Mouse (Mus musculus) neural tube, embryonic 12.5 days (tissue): ENCODE results near the gene Gtf2a2. TPM values are rescaled to one million over a fixed set of nuclear protein-coding genes. Genes with fewer than 3 reads are reported as not detected.
"Not testable (repeated sequence)": the region's sequence is repeated elsewhere in the genome, so short reads cannot be mapped to it uniquely, and the experiment has no call there.

Experiments
- ATAC-seq: fragments of 200-750 bp; cut with Nextera tagmentation; 2 replicates; pipeline ENCODE4 v1.8.0; 2017; ENCODE audit warnings: low read depth, mild to moderate bottlenecking, moderate TSS enrichment, moderate library complexity; ENCODE audit not compliant: low FRiP score
- H3K27ac ChIP-seq: fragments of 300-500 bp; sonication (generic); 2 replicates; pipeline ENCODE4 v1.5.1; 2016
- H3K27me3 ChIP-seq: fragments of 300-500 bp; sonication (generic); replicated peaks from 2 replicates; pipeline ENCODE4 v1.6.1; 2016; ENCODE audit warnings: mild to moderate bottlenecking
- H3K36me3 ChIP-seq: fragments of 300-500 bp; sonication (generic); 2 replicates; pipeline ENCODE4 v1.6.1; 2016; ENCODE audit warnings: mild to moderate bottlenecking
- H3K4me1 ChIP-seq: fragments of 300-500 bp; sonication (generic); 2 replicates; pipeline ENCODE4 v1.6.1; 2016
- H3K4me2 ChIP-seq: fragments of 300-500 bp; sonication (generic); replicated peaks from 2 replicates; pipeline ENCODE4 v1.6.1; 2016; ENCODE audit warnings: mild to moderate bottlenecking
- H3K4me3 ChIP-seq: fragments of 300-500 bp; sonication (generic); 2 replicates; pipeline ENCODE4 v1.5.1; 2016
- H3K9ac ChIP-seq: fragments of 300-500 bp; sonication (generic); 2 replicates; pipeline ENCODE4 v1.6.1; 2016; ENCODE audit warnings: mild to moderate bottlenecking
- H3K9me3 ChIP-seq: fragments of 300-500 bp; sonication (generic); 2 replicates; pipeline ENCODE4 v1.6.1; 2016; ENCODE audit warnings: mild to moderate bottlenecking
- WGBS: fragments of 180-500 bp; shearing (Covaris S2); methylation state at CpG from one replicate; pipeline ENCODE4 v1.1.7; 2016; 5-methylcytosine and 5-hydroxymethylcytosine counted together
- polyA plus RNA-seq: library from polyadenylated mRNA; unstranded; fragments of >200 nt; fragmentation: Nextera tagmentation; extraction: Ambion mirVana; gene quantifications from 2 replicates; pipeline ENCODE4 v1.2.1, GENCODE M21; 2016

Gene Gtf2a2
- polyA plus RNA-seq, 1 experiment from 2014 or later = 173 TPM

- no peak for ATAC-seq
- Histone ChIP-seq H3K9me3 (no peaks in the 10 kb centered on the region), H3K27me3 (no peaks in the 10 kb centered on the region), H3K36me3 (peaks cover 83% of the 10 kb centered on the region), H3K27ac (no peak overlapping the region), H3K4me1 (no peaks in the 10 kb centered on the region), H3K9ac (no peak overlapping the region), H3K4me2 (no peak overlapping the region), H3K4me3 (no peak overlapping the region)
- WGBS = 83% methylated on average over 1 of the region's 1 CpGs
These were observed 13.0 kb upstream of the Gtf2a2 start for GRCm38 (mm10) chr9:69999318-69999717.

- no peak for ATAC-seq
- Histone ChIP-seq H3K4me2 (no peak overlapping the region), H3K36me3 (peaks cover 78% of the 10 kb centered on the region), H3K4me1 (no peaks in the 10 kb centered on the region), H3K4me3 (no peak overlapping the region), H3K27ac (no peak overlapping the region), H3K27me3 (no peaks in the 10 kb centered on the region), H3K9me3 (no peaks in the 10 kb centered on the region), H3K9ac (no peak overlapping the region)
- WGBS = 89% methylated on average over 10 of the region's 10 CpGs
These were observed 8.8 kb upstream of the Gtf2a2 start for GRCm38 (mm10) chr9:70003516-70003915.

- WGBS = 88% methylated on average over 5 of the region's 5 CpGs
- ATAC-seq = no peak
- Histone ChIP-seq H3K4me1 (no peaks in the 10 kb centered on the region), H3K4me2 (no peak overlapping the region), H3K27ac (no peak overlapping the region), H3K9me3 (no peaks in the 10 kb centered on the region), H3K9ac (no peak overlapping the region), H3K4me3 (no peak overlapping the region), H3K36me3 (peaks cover 59% of the 10 kb centered on the region), H3K27me3 (no peaks in the 10 kb centered on the region)
These were observed 5.4 kb upstream of the Gtf2a2 start for GRCm38 (mm10) chr9:70006984-70007383.

GRCm38 (mm10) chr9:70007506-70008248 lies 4.7 kb upstream of the Gtf2a2 start:
- H3K4me2 ChIP-seq = no peak overlapping the region
- no peak for ATAC-seq
- H3K9me3 ChIP-seq = no peaks in the 10 kb centered on the region
- H3K9ac ChIP-seq = no peak overlapping the region
- H3K36me3 ChIP-seq = peaks cover 53% of the 10 kb centered on the region
- no peak overlapping the region for H3K27ac ChIP-seq
- H3K4me3 ChIP-seq = no peak overlapping the region
- 90% methylated on average over 14 of the region's 14 CpGs for WGBS
- no peaks in the 10 kb centered on the region for H3K4me1 ChIP-seq
- H3K27me3 ChIP-seq = no peaks in the 10 kb centered on the region

- peaks cover 37% of the 10 kb centered on the region for H3K36me3 ChIP-seq
These were observed 2.5 kb upstream of the Gtf2a2 start for GRCm38 (mm10) chr9:70009754-70010304.

GRCm38 (mm10) chr9:70010781-70011473 lies 1.4 kb upstream of the Gtf2a2 start:
- Histone ChIP-seq H3K9me3 (no peaks in the 10 kb centered on the region), H3K36me3 (peaks cover 30% of the 10 kb centered on the region), H3K27ac (no peak overlapping the region), H3K4me1 (peaks cover 16% of the 10 kb centered on the region), H3K4me2 (no peak overlapping the region), H3K4me3 (no peak overlapping the region), H3K9ac (no peak overlapping the region), H3K27me3 (no peaks in the 10 kb centered on the region)
- no peak for ATAC-seq
- WGBS = 93% methylated on average over 5 of the region's 5 CpGs

More at GRCm38 (mm10) chr9:70009754-70010304, 2.5 kb upstream of the Gtf2a2 start:
- Histone ChIP-seq H3K4me1 (peaks cover 16% of the 10 kb centered on the region), H3K4me3 (no peak overlapping the region), H3K27ac (no peak overlapping the region), H3K27me3 (no peaks in the 10 kb centered on the region), H3K4me2 (no peak overlapping the region), H3K9me3 (no peaks in the 10 kb centered on the region), H3K9ac (no peak overlapping the region)
- WGBS = 92% methylated on average over 8 of the region's 8 CpGs
- no peak for ATAC-seq

- Histone ChIP-seq H3K27ac (no peak overlapping the region; the same call in 1 of the 2 replicates), H3K4me3 (peak overlapping the region; percentile 97), H3K27me3 (no peaks in the 10 kb centered on the region), H3K4me2 (peak overlapping the region; percentile 80), H3K9ac (no peak overlapping the region), H3K4me1 (peaks cover 16% of the 10 kb centered on the region), H3K36me3 (peaks cover 30% of the 10 kb centered on the region), H3K9me3 (no peaks in the 10 kb centered on the region)
- WGBS = 66% methylated on average over 14 of the region's 14 CpGs
- ATAC-seq = peak; percentile 23; the same call in 1 of the 2 replicates
These were observed 578 bp upstream of the Gtf2a2 start for GRCm38 (mm10) chr9:70011537-70012407.

GRCm38 (mm10) chr9:70015632-70016031 lies 3.3 kb downstream of the Gtf2a2 start:
- no peak overlapping the region for H3K27ac ChIP-seq
- H3K36me3 ChIP-seq = peaks cover 5% of the 10 kb centered on the region
- H3K4me3 ChIP-seq = no peak overlapping the region
- no peak for ATAC-seq
- no peak overlapping the region for H3K4me2 ChIP-seq
- H3K4me1 ChIP-seq = peaks cover 16% of the 10 kb centered on the region
- no peaks in the 10 kb centered on the region for H3K27me3 ChIP-seq
- no peaks in the 10 kb centered on the region for H3K9me3 ChIP-seq
- H3K9ac ChIP-seq = no peak overlapping the region
- WGBS = 89% methylated on average over 2 of the region's 2 CpGs

GRCm38 (mm10) chr9:70018879-70019278 lies 6.5 kb downstream of the Gtf2a2 start:
- no peak overlapping the region for H3K9ac ChIP-seq
- no peaks in the 10 kb centered on the region for H3K9me3 ChIP-seq
- H3K4me1 ChIP-seq = peaks cover 5% of the 10 kb centered on the region
- no peak for ATAC-seq
- H3K4me2 ChIP-seq = no peak overlapping the region
- H3K36me3 ChIP-seq = peaks cover 8% of the 10 kb centered on the region
- no peak overlapping the region for H3K27ac ChIP-seq
- H3K4me3 ChIP-seq = no peak overlapping the region
- no peaks in the 10 kb centered on the region for H3K27me3 ChIP-seq

GRCm38 (mm10) chr9:70021610-70022009 lies 9.3 kb downstream of the Gtf2a2 start:
- no peak overlapping the region for H3K27ac ChIP-seq
- H3K9ac ChIP-seq = no peak overlapping the region
- no peaks in the 10 kb centered on the region for H3K4me1 ChIP-seq
- no peak for ATAC-seq
- H3K9me3 ChIP-seq = no peaks in the 10 kb centered on the region
- WGBS = 60% methylated on average over 1 of the region's 1 CpGs
- no peaks in the 10 kb centered on the region for H3K27me3 ChIP-seq
- H3K4me2 ChIP-seq = no peak overlapping the region
- no peak overlapping the region for H3K4me3 ChIP-seq
- H3K36me3 ChIP-seq = peaks cover 8% of the 10 kb centered on the region

GRCm38 (mm10) chr9:70022083-70022482 lies 9.7 kb downstream of the Gtf2a2 start:
- H3K36me3 ChIP-seq = peaks cover 8% of the 10 kb centered on the region
- H3K4me3 ChIP-seq = no peak overlapping the region
- H3K27me3 ChIP-seq = no peaks in the 10 kb centered on the region
- no peak overlapping the region for H3K9ac ChIP-seq
- H3K4me1 ChIP-seq = no peaks in the 10 kb centered on the region
- no peaks in the 10 kb centered on the region for H3K9me3 ChIP-seq
- no peak overlapping the region for H3K27ac ChIP-seq
- WGBS = 97% methylated on average over 4 of the region's 4 CpGs
- no peak for ATAC-seq
- no peak overlapping the region for H3K4me2 ChIP-seq

GRCm38 (mm10) chr9:70023615-70024014 lies 11.3 kb downstream of the Gtf2a2 start:
- 85% methylated on average over 1 of the region's 1 CpGs for WGBS
- not testable (repeated sequence) for H3K27me3 ChIP-seq, H3K27ac ChIP-seq, H3K4me1 ChIP-seq, H3K9ac ChIP-seq, H3K4me2 ChIP-seq, H3K9me3 ChIP-seq, H3K4me3 ChIP-seq, H3K36me3 ChIP-seq, ATAC-seq
